Mouse (Mus musculus) megakaryocyte, embryonic 14.5 days (primary cell): ENCODE data around the gene Gsk3a.
A peak's percentile ranks its signal among the peaks of the same experiment; 100 is the strongest.

Experiments used
- FLI1 ChIP-seq: IDR thresholded peaks from 2 replicates; pipeline ENCODE4 v1.6.1; 2012; ENCODE audit warnings: low read length, inconsistent platforms, mixed read lengths
- GATA1 ChIP-seq: IDR thresholded peaks from 3 replicates; pipeline ENCODE4 v1.6.1; 2012; ENCODE audit warnings: mixed read lengths, low read length, inconsistent platforms, borderline replicate concordance

- TF ChIP-seq FLI1 (no peak), GATA1 (peak; percentile 70; the same call in 1 of the 3 replicates)
Observed at GRCm38 (mm10) chr7:25238015-25238706, 510 bp upstream of the Gsk3a start.
